Mouse (Mus musculus) MEL (cell line): ENCODE data around the gene Insrr. TPM values are rescaled to one million over a fixed set of nuclear protein-coding genes. Genes with fewer than 3 reads are reported as not detected.

Experiments used
- DNase-seq: peaks from one replicate; pipeline ENCODE4 v3.0.0; 2011; ENCODE audit warnings: low read depth, low spot score
- H3K27ac ChIP-seq: 2 replicates; pipeline ENCODE4 v1.5.1; 2012; ENCODE audit warnings: low read depth, mild to moderate bottlenecking, control low read depth, low read length, moderate library complexity; ENCODE audit not compliant: control insufficient read depth
- H3K27me3 ChIP-seq, 2 experiments: fragments of 150-350 bp in 1 of 2; sonication (generic) in 1 of 2; 2 replicates each; pipeline ENCODE4 v1.6.1; 2012; ENCODE audit warnings: low read length in 2 of 2, mild to moderate bottlenecking in 2 of 2, improper control_type of control experiment in 1 of 2, moderate library complexity in 1 of 2; ENCODE audit not compliant: insufficient read depth in 2 of 2, control insufficient read depth in 1 of 2
- H3K36me3 ChIP-seq, 2 experiments: 2 replicates each; pipeline ENCODE4 v1.6.1; 2012 to 2014; ENCODE audit warnings: low read length in 2 of 2, improper control_type of control experiment in 1 of 2, inconsistent platforms in 1 of 2, mild to moderate bottlenecking in 1 of 2; ENCODE audit not compliant: insufficient read depth in 2 of 2, control insufficient read depth in 1 of 2
- H3K4me1 ChIP-seq, 2 experiments: fragments of 150-350 bp in 1 of 2; sonication (generic) in 1 of 2; 2 replicates each; pipeline ENCODE4 v1.6.1; 2012; ENCODE audit warnings: low read length in 2 of 2, improper control_type of control experiment in 1 of 2, mild to moderate bottlenecking in 1 of 2; ENCODE audit not compliant: insufficient read depth in 2 of 2, control insufficient read depth in 1 of 2
- H3K4me3 ChIP-seq, 2 experiments: fragments of 150-350 bp in 1 of 2; sonication (generic) in 1 of 2; 2 replicates each; pipeline ENCODE4 v1.5.1; 2012; ENCODE audit warnings: low read depth in 2 of 2, low read length in 2 of 2, mild to moderate bottlenecking in 2 of 2, moderate library complexity in 2 of 2, control low read depth in 1 of 2, improper control_type of control experiment in 1 of 2; ENCODE audit not compliant: control insufficient read depth in 1 of 2, insufficient read depth in 1 of 2
- H3K79me2 ChIP-seq: 2 replicates; pipeline ENCODE4 v1.6.1; 2012; ENCODE audit warnings: mild to moderate bottlenecking, low read length, moderate library complexity; ENCODE audit not compliant: control insufficient read depth, poor library complexity, insufficient read depth
- H3K9ac ChIP-seq: 2 replicates; pipeline ENCODE4 v1.6.1; 2012; ENCODE audit warnings: low read depth, mild to moderate bottlenecking, control low read depth, low read length, moderate library complexity; ENCODE audit not compliant: control insufficient read depth, poor library complexity, severe bottlenecking
- H3K9me3 ChIP-seq: fragments of 150-350 bp; sonication (generic); replicated peaks from 2 replicates; pipeline ENCODE4 v1.6.1; 2012; ENCODE audit warnings: mild to moderate bottlenecking, low read length, improper control_type of control experiment, moderate library complexity; ENCODE audit not compliant: insufficient read depth
- BHLHE40 ChIP-seq: IDR thresholded peaks from 2 replicates; pipeline ENCODE4 v1.6.1; 2012; ENCODE audit warnings: low read depth, mild to moderate bottlenecking, inconsistent platforms, low read length, improper control_type of control experiment, borderline replicate concordance
- CTCF ChIP-seq, 3 experiments: IDR thresholded peaks in 2 of 3; conservative IDR thresholded peaks in 1 of 3; 2 replicates each; pipeline ENCODE4 v1.5.1; 2011 to 2012; ENCODE audit warnings: low read length in 3 of 3, low read depth in 2 of 3, mild to moderate bottlenecking in 2 of 3, improper control_type of control experiment in 1 of 3, inconsistent platforms in 1 of 3, mixed read lengths in 1 of 3, moderate library complexity in 1 of 3; ENCODE audit not compliant: control insufficient read depth in 1 of 3, insufficient read depth in 1 of 3, poor library complexity in 1 of 3, severe bottlenecking in 1 of 3
- E2F4 ChIP-seq: IDR thresholded peaks from 2 replicates; pipeline ENCODE4 v1.6.1; 2011; ENCODE audit warnings: low read depth, low read length, improper control_type of control experiment, borderline replicate concordance
- EP300 ChIP-seq, 2 experiments: IDR thresholded peaks; 2 replicates each; pipeline ENCODE4 v1.6.1; 2011; ENCODE audit warnings: improper control_type of control experiment in 2 of 2, low read length in 2 of 2, low read depth in 1 of 2, mild to moderate bottlenecking in 1 of 2
- ETS1 ChIP-seq: IDR thresholded peaks from 2 replicates; pipeline ENCODE4 v1.6.1; 2012; ENCODE audit warnings: low read depth, mild to moderate bottlenecking, inconsistent platforms, low read length, improper control_type of control experiment, moderate library complexity
- GABPA ChIP-seq: IDR thresholded peaks from 2 replicates; pipeline ENCODE4 v1.6.1; 2012; ENCODE audit warnings: low read depth, mild to moderate bottlenecking, inconsistent platforms, low read length, improper control_type of control experiment, moderate library complexity
- KAT2A ChIP-seq: conservative IDR thresholded peaks from 2 replicates; pipeline ENCODE4 v1.6.1; 2012; ENCODE audit warnings: low read depth, low read length, improper control_type of control experiment, inconsistent platforms
- MAFK ChIP-seq: IDR thresholded peaks from 2 replicates; pipeline ENCODE4 v1.6.1; 2011; ENCODE audit warnings: low read depth, mild to moderate bottlenecking, low read length, improper control_type of control experiment, borderline replicate concordance
- MAX ChIP-seq: IDR thresholded peaks from 2 replicates; pipeline ENCODE4 v1.6.1; 2011; ENCODE audit warnings: low read length, improper control_type of control experiment
- MXI1 ChIP-seq: IDR thresholded peaks from 2 replicates; pipeline ENCODE4 v1.6.1; 2011; ENCODE audit warnings: mild to moderate bottlenecking, low read depth, low read length, improper control_type of control experiment
- MYB ChIP-seq: IDR thresholded peaks from 2 replicates; pipeline ENCODE4 v1.6.1; 2011; ENCODE audit warnings: mild to moderate bottlenecking, low read depth, low read length, improper control_type of control experiment
- NRF1 ChIP-seq: IDR thresholded peaks from 2 replicates; pipeline ENCODE4 v1.6.1; 2014; ENCODE audit warnings: low read depth, mild to moderate bottlenecking, inconsistent platforms, low read length, improper control_type of control experiment, moderate library complexity; ENCODE audit not compliant: poor library complexity, insufficient read depth, severe bottlenecking
- POLR2A ChIP-seq, 2 experiments: IDR thresholded peaks; 2 replicates each; pipeline ENCODE4 v1.6.1; 2011 to 2012; ENCODE audit warnings: low read length in 2 of 2, mild to moderate bottlenecking in 2 of 2, control low read depth in 1 of 2, improper control_type of control experiment in 1 of 2, low read depth in 1 of 2, moderate library complexity in 1 of 2; ENCODE audit not compliant: control insufficient read depth in 1 of 2, insufficient read depth in 1 of 2, poor library complexity in 1 of 2
- POLR2AphosphoS2 ChIP-seq: IDR thresholded peaks from 2 replicates; pipeline ENCODE4 v1.6.1; 2011; ENCODE audit warnings: low read length, improper control_type of control experiment
- POLR2AphosphoS5 ChIP-seq: IDR thresholded peaks from 2 replicates; pipeline ENCODE4 v1.6.1; 2012; ENCODE audit warnings: low read depth, borderline replicate concordance, mild to moderate bottlenecking, inconsistent platforms, low read length, moderate library complexity, mixed read lengths
- RAD21 ChIP-seq: IDR thresholded peaks from 2 replicates; pipeline ENCODE4 v1.6.1; 2011; ENCODE audit warnings: mild to moderate bottlenecking, low read depth, low read length, improper control_type of control experiment
- SMC3 ChIP-seq: IDR thresholded peaks from 2 replicates; pipeline ENCODE4 v1.6.1; 2011; ENCODE audit warnings: low read depth, low read length, improper control_type of control experiment
- TCF12 ChIP-seq: IDR thresholded peaks from 2 replicates; pipeline ENCODE4 v1.6.1; 2014; ENCODE audit warnings: low read depth, mild to moderate bottlenecking, inconsistent platforms, low read length, improper control_type of control experiment, moderate library complexity
- UBTF ChIP-seq: IDR thresholded peaks from 2 replicates; pipeline ENCODE4 v1.6.1; 2012; ENCODE audit warnings: low read depth, mild to moderate bottlenecking, inconsistent platforms, low read length, improper control_type of control experiment, moderate library complexity, borderline replicate concordance; ENCODE audit not compliant: insufficient read depth
- USF2 ChIP-seq, 2 experiments: IDR thresholded peaks; 2 replicates each; pipeline ENCODE4 v1.6.1; 2011 to 2012; ENCODE audit warnings: improper control_type of control experiment in 2 of 2, low read length in 2 of 2, borderline replicate concordance in 1 of 2, inconsistent platforms in 1 of 2, low read depth in 1 of 2, mild to moderate bottlenecking in 1 of 2; ENCODE audit not compliant: insufficient read depth in 1 of 2
- ZC3H11A ChIP-seq: IDR thresholded peaks from 2 replicates; pipeline ENCODE4 v1.6.1; 2012; ENCODE audit warnings: low read depth, mild to moderate bottlenecking, inconsistent platforms, low read length, improper control_type of control experiment
- ZKSCAN1 ChIP-seq: IDR thresholded peaks from 2 replicates; pipeline ENCODE4 v1.6.1; 2012; ENCODE audit warnings: low read depth, mild to moderate bottlenecking, inconsistent platforms, low read length, improper control_type of control experiment, moderate library complexity
- ZNF384 ChIP-seq: IDR thresholded peaks from 2 replicates; pipeline ENCODE4 v1.6.1; 2012; ENCODE audit warnings: low read depth, mild to moderate bottlenecking, inconsistent platforms, low read length, improper control_type of control experiment
- polyA plus RNA-seq, 2 experiments: library from polyadenylated mRNA; stranded (reverse) in 1 of 2; unstranded in 1 of 2; fragments of >175 nt in 1 of 2; fragments of >200 nt in 1 of 2; gene quantifications; 2 replicates each; pipeline versions ENCODE4 v1.2.1 to v1.2.4; 2012; ENCODE audit warnings: low replicate concordance in 2 of 2, low read depth in 1 of 2; ENCODE audit not compliant: insufficient read length in 2 of 2, insufficient read depth in 1 of 2, missing spikeins in 1 of 2
- total RNA-seq: library from RNA; depleted of rRNA; stranded (reverse); fragments of 300-350 nt; gene quantifications from 2 replicates; pipeline ENCODE4 v1.2.3, GENCODE M21; 2012

Gene Insrr
- total and polyA plus RNA-seq, 3 experiments, result 0.77 to 3.7 TPM; not detected in 1

DNA sequence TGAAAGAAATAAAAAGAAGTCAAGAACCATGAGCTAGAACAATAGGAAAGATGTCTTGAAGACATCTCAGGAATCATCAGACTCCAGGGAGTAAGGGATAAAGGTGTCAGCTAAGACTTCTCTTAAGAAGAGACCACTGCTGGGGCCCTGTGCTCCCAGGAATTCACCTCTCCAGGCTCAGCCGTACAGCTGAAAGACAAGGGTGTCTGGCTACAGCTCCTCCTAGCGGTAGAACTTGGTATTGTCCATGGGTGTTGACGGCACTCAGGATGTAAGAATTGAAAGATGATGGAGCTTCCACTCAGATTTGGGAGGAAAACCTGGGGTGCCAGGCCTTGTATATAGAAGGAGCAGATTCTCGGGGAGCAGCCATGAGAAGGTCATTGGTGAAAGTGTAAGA is 41.9 kb downstream of the Insrr start:
- H3K9ac ChIP-seq, result no peak overlapping the region; the same call in 1 of the 2 replicates

DNA sequence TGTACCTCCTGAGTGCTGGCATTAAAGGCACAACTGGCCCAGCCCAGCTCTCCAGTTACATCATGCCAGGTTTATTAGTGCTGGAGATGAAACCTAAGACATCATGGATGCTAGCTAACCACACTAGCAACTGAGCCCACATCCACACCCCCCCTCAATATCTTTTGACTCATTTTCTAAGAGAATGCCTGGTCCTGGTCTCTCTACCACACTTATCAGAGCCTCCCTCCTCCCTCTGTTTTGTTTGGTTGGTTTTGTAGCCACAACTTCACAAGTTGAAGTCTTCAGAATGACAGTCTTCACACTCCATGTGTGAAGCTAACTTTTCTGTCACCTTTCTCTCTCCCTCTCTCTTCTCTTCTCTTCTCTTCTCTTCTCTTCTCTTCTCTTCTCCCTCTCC is 44.1 kb downstream of the Insrr start:
- no peaks in the 10 kb centered on the region for H3K9me3 ChIP-seq

More for the DNA sequence above, 41.9 kb downstream of the Insrr start:
- Histone ChIP-seq H3K36me3 (peaks cover 0 to 3% of the 10 kb centered on the region in 2 experiments; a peak in 1 of 4 replicates), H3K4me1 (peaks cover 0 to 4% of the 10 kb centered on the region in 2 experiments; a peak in 1 of 4 replicates), H3K9me3 (no peaks in the 10 kb centered on the region), H3K4me3 (peak overlapping the region in 1 of 2 experiments; percentile 16; a peak in 1 of 4 replicates), H3K79me2 (no peaks in the 10 kb centered on the region), H3K27ac (no peak overlapping the region), H3K27me3 (peaks cover 10 to 12% of the 10 kb centered on the region in 2 experiments)
- DNase-seq, result peak; percentile 78
- peak; percentile 51 for TF ChIP-seq RAD21
- peak; percentile 39 for TF ChIP-seq ZC3H11A
- no peak for TF ChIP-seq TCF12
- peak; percentile 86 to 96 (median 86) for TF ChIP-seq CTCF (IDR thresholded peaks at IDR 0.05 in 2 of 3, conservative IDR thresholded peaks at IDR 0.05 in 1 of 3; ENCODE audit: control insufficient read depth in 1 of 3, insufficient read depth in 1 of 3, low read depth in 2 of 3, low read length in 3 of 3, poor library complexity in 1 of 3, severe bottlenecking in 1 of 3)
- no peak for TF ChIP-seq NRF1
- TF ChIP-seq SMC3, result peak; percentile 82
- no peak for TF ChIP-seq MAX
- TF ChIP-seq BHLHE40, result no peak
- TF ChIP-seq POLR2A (IDR thresholded peaks at IDR 0.05; ENCODE audit: control insufficient read depth in 1 of 2, insufficient read depth in 1 of 2, low read depth in 1 of 2, low read length in 2 of 2, poor library complexity in 1 of 2), result no peak
- no peak for TF ChIP-seq ZNF384

More for the DNA sequence above, 44.1 kb downstream of the Insrr start:
- no peak for DNase-seq
- Histone ChIP-seq H3K9ac (no peak overlapping the region), H3K27ac (no peak overlapping the region), H3K4me3 (no peak overlapping the region), H3K4me1 (peaks cover 0 to 4% of the 10 kb centered on the region in 2 experiments; a peak in 1 of 4 replicates), H3K79me2 (no peaks in the 10 kb centered on the region), H3K27me3 (peaks cover 13 to 14% of the 10 kb centered on the region in 2 experiments), H3K36me3 (peaks cover 0 to 3% of the 10 kb centered on the region in 2 experiments; a peak in 1 of 4 replicates)
- TF ChIP-seq TCF12 (no peak), NRF1 (no peak), USF2 (IDR thresholded peaks at IDR 0.05; ENCODE audit: borderline replicate concordance in 1 of 2, insufficient read depth in 1 of 2, low read depth in 1 of 2, low read length in 2 of 2) (no peak), ETS1 (no peak), GABPA (no peak), SMC3 (no peak), POLR2A (IDR thresholded peaks at IDR 0.05; ENCODE audit: control insufficient read depth in 1 of 2, insufficient read depth in 1 of 2, low read depth in 1 of 2, low read length in 2 of 2, poor library complexity in 1 of 2) (no peak), CTCF (IDR thresholded peaks at IDR 0.05 in 2 of 3, conservative IDR thresholded peaks at IDR 0.05 in 1 of 3; ENCODE audit: control insufficient read depth in 1 of 3, insufficient read depth in 1 of 3, low read depth in 2 of 3, low read length in 3 of 3, poor library complexity in 1 of 3, severe bottlenecking in 1 of 3) (no peak), POLR2AphosphoS5 (no peak), ZC3H11A (no peak), MYB (no peak), ZKSCAN1 (no peak), POLR2AphosphoS2 (no peak), MAFK (no peak), MXI1 (no peak), E2F4 (no peak), KAT2A (no peak), EP300 (IDR thresholded peaks at IDR 0.05; ENCODE audit: low read depth in 1 of 2, low read length in 2 of 2) (no peak), RAD21 (no peak), UBTF (no peak)
